Mouse (Mus musculus) forebrain, postnatal 0 days (tissue): Measurements from ENCODE around the gene Il4. TPM values are rescaled to one million over a fixed set of nuclear protein-coding genes. Genes with fewer than 3 reads are reported as not detected.

Source experiments
- ATAC-seq: fragments of 200-750 bp; cut with Nextera tagmentation; 2 replicates; pipeline ENCODE4 v1.8.0; 2017; ENCODE audit warnings: mild to moderate bottlenecking, moderate library complexity
- DNase-seq: peaks from one replicate; pipeline ENCODE4 v3.0.0-alpha.2; 2015
- H3K27ac ChIP-seq: fragments of 300-500 bp; sonication (generic); 2 replicates; pipeline ENCODE4 v1.5.1; 2014; ENCODE audit warnings: low read depth, mild to moderate bottlenecking, antibody characterized with exemption, low read length, moderate library complexity, mixed read lengths
- H3K27me3 ChIP-seq: fragments of 300-500 bp; sonication (generic); 2 replicates; pipeline ENCODE4 v1.6.1; 2014; ENCODE audit warnings: mild to moderate bottlenecking, low read length, mixed read lengths; ENCODE audit not compliant: insufficient read depth
- H3K36me3 ChIP-seq: fragments of 300-500 bp; sonication (generic); 2 replicates; pipeline ENCODE4 v1.6.1; 2014; ENCODE audit warnings: mild to moderate bottlenecking, moderate library complexity; ENCODE audit not compliant: insufficient read depth
- H3K4me1 ChIP-seq: fragments of 300-500 bp; sonication (generic); 2 replicates; pipeline ENCODE4 v1.6.1; 2014; ENCODE audit warnings: antibody characterized with exemption; ENCODE audit not compliant: insufficient read depth
- H3K4me2 ChIP-seq: fragments of 300-500 bp; sonication (generic); 2 replicates; pipeline ENCODE4 v1.6.1; 2014; ENCODE audit warnings: low read depth, mild to moderate bottlenecking, moderate library complexity
- H3K4me3 ChIP-seq: fragments of 300-500 bp; sonication (generic); 2 replicates; pipeline ENCODE4 v1.5.1; 2014; ENCODE audit warnings: low read depth, low read length, mixed read lengths
- H3K9ac ChIP-seq: fragments of 300-500 bp; sonication (generic); 2 replicates; pipeline ENCODE4 v1.6.1; 2014; ENCODE audit warnings: mild to moderate bottlenecking
- H3K9me3 ChIP-seq: fragments of 300-500 bp; sonication (generic); 2 replicates; pipeline ENCODE4 v1.6.1; 2016; ENCODE audit warnings: low read length
- CTCF ChIP-seq: sonication (generic); IDR thresholded peaks from 2 replicates; pipeline ENCODE4 v1.5.1; 2016; ENCODE audit warnings: antibody characterized with exemption, control low read depth, low read depth
- WGBS: fragments of 180-500 bp; shearing (Covaris S2); extraction: QIAGEN DNeasy Blood & Tissue Kit; methylation state at CpG from one replicate; pipeline ENCODE4 v1.1.7; 2014; 5-methylcytosine and 5-hydroxymethylcytosine counted together
- polyA plus RNA-seq: library from polyadenylated mRNA; unstranded; fragments of >200 nt; fragmentation: Nextera tagmentation; extraction: Ambion mirVana; gene quantifications from 2 replicates; pipeline ENCODE4 v1.2.1, GENCODE M21; 2015
- total RNA-seq: library from RNA; depleted of rRNA; stranded (reverse); fragments of >200 nt; gene quantifications from 2 replicates; pipeline ENCODE4 v1.2.3, GENCODE M21; 2014

The Il4 gene
- total and polyA plus RNA-seq, 2 experiments from 2014 or later = 3.4 TPM; not detected in 1

DNA sequence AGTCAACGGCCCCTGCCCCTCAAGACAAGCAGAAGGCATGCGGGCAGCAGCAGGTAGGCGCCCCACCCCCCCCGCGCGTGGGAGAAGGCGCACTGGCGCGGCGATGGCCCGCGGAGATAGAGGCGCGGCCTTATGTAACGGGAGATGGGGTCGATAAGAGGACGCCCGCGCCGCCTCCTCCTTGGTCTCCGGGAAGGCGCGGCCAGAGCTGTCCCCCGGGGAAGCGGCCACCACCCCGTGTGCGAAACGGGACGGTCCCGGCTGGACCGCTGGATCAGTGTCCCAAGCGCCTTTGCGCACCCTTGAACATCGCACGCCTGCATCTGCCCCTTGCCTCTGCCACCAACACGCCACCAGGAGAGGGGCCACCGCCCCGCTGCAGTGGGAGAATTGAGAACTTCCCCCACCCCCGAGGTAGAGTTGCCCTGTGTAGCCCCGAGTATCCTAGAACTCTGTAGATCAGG lies 17.7 kb upstream of the Il4 start:
- Histone ChIP-seq H3K4me1 (no peaks in the 10 kb centered on the region), H3K4me2 (peak overlapping the region; percentile 61), H3K27ac (no peak overlapping the region), H3K9me3 (no peaks in the 10 kb centered on the region), H3K4me3 (peak overlapping the region; percentile 32), H3K36me3 (no peaks in the 10 kb centered on the region), H3K27me3 (no peaks in the 10 kb centered on the region; the same call in none of the 2 replicates), H3K9ac (no peak overlapping the region; the same call in 1 of the 2 replicates)
- no peak for DNase-seq
- no peak; the same call in 1 of the 2 replicates for ATAC-seq
- TF ChIP-seq CTCF = no peak
- WGBS = 2% methylated on average over 40 of the region's 40 CpGs

DNA sequence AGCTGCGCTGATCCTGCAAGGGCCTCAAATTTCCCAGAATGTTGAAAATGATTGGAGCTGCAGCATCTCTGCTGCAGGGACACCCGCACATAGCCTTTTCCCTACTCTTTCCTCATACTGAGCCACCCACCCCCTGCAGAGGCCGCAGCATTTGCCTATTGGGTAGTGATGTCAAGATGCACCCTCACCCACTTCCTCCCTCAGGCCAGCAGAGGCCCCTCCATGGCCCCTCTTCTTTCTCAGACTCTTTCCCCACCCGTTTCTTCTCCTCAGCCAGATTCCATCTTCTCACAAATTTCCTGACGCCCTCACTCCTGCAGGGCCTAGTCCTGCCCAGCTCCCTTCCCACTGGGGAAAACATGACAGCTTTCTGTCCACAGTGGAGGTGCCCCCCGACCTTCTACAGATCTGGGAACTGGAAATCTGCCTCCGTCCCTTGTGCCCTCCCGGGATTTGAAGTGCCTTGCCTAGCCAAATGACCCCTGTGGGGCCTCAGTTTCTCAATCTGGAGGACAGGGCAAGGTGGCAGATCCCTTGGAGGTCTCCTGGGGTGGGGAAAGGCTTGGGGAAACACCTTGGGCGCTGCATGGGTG lies 17.2 kb upstream of the Il4 start:
- peak overlapping the region; percentile 32 for H3K4me3 ChIP-seq
- no peaks in the 10 kb centered on the region for H3K36me3 ChIP-seq
- H3K4me2 ChIP-seq = peak overlapping the region; percentile 61
- no peak for TF ChIP-seq CTCF
- ATAC-seq (no peak), DNase-seq (no peak)
- no peak overlapping the region; the same call in 1 of the 2 replicates for H3K9ac ChIP-seq
- 49% methylated on average over 9 of the region's 9 CpGs for WGBS
- H3K27me3 ChIP-seq = no peaks in the 10 kb centered on the region; the same call in none of the 2 replicates
- no peaks in the 10 kb centered on the region for H3K9me3 ChIP-seq
- no peak overlapping the region for H3K27ac ChIP-seq
- no peaks in the 10 kb centered on the region for H3K4me1 ChIP-seq

DNA sequence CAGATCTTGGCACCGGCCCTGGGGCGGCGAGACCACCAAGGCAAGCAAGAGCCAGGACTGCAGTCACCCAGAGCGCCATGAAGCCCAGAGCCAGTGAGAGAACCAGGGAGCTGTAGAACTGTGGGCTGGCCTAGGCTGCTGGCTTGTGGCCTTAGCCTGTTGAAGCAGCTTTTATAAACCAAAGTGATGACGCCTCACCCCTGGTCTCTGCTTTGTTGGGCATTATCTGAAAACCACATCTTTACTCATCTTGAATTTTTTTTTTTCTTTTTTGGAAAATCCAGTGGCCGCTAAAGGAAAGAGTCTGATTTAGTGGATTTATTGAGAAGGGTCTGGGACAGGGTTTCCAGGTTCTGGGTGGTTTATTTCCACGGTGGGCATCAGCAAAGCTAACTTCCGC lies 16.1 kb upstream of the Il4 start, which contains the start of gene Il13:
Gene Il13, minus strand, starts transcription at position 147 of the 400 bp plus-strand sequence.
- no peak within 1 kb of the TSS for H3K9ac ChIP-seq
- ATAC-seq = no peak
- WGBS = 95% methylated on average over 8 of the region's 8 CpGs

DNA sequence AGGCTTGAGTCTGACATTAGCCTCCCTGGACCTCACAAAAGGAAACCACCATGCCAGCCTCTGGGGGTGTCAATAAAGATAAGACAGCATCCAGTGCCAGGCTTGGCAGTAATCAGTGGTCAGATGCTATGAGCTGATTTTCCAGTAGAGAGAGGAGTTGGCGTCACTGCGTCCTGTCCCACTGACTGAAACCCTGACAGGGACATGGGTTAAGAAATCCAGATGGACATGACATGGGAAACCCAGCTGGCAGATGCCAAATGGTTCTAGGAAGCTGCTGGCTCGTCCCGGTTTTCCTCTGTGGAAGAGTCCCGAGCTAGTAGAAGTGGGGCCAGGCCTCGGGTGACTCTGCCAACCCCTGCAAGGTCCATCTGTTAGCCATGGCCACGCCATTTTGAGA lies 15.2 kb upstream of the Il4 start:
- no peaks in the 10 kb centered on the region; the same call in none of the 2 replicates for H3K27me3 ChIP-seq
- no peak overlapping the region for H3K27ac ChIP-seq
- no peak overlapping the region for H3K4me3 ChIP-seq
- DNase-seq (no peak), ATAC-seq (no peak)
- H3K9me3 ChIP-seq = no peaks in the 10 kb centered on the region
- H3K9ac ChIP-seq = no peak overlapping the region
- no peaks in the 10 kb centered on the region for H3K4me1 ChIP-seq
- H3K36me3 ChIP-seq = no peaks in the 10 kb centered on the region
- no peak for TF ChIP-seq CTCF
- 88% methylated on average over 7 of the region's 7 CpGs for WGBS
- no peak overlapping the region for H3K4me2 ChIP-seq

More for the DNA sequence above, 16.1 kb upstream of the Il4 start, which contains the start of gene Il13:
- Histone ChIP-seq H3K4me2 (no peak within 1 kb of the TSS), H3K27ac (no peak within 1 kb of the TSS), H3K4me3 (no peak within 1 kb of the TSS), H3K27me3 (no peaks in the 10 kb centered on the region; the same call in none of the 2 replicates), H3K4me1 (no peaks in the 10 kb centered on the region), H3K36me3 (no peaks in the 10 kb centered on the region), H3K9me3 (no peaks in the 10 kb centered on the region)
- TF ChIP-seq CTCF = no peak
- DNase-seq = no peak

- Histone ChIP-seq H3K36me3 (no peaks in the 10 kb centered on the region), H3K27me3 (no peaks in the 10 kb centered on the region; the same call in none of the 2 replicates), H3K4me3 (no peak overlapping the region), H3K4me2 (no peak overlapping the region), H3K9ac (no peak overlapping the region), H3K9me3 (no peaks in the 10 kb centered on the region), H3K4me1 (no peaks in the 10 kb centered on the region), H3K27ac (no peak overlapping the region)
- peak; percentile 54 for TF ChIP-seq CTCF
- 71% methylated on average over 14 of the region's 14 CpGs for WGBS
- DNase-seq (no peak), ATAC-seq (no peak)
These were observed 13.8 kb upstream of the Il4 start for GRCm38 (mm10) chr11:53632122-53632733.

GRCm38 (mm10) chr11:53627859-53628258 lies 9.4 kb upstream of the Il4 start:
- TF ChIP-seq CTCF = peak; percentile 89
- no peak overlapping the region for H3K4me3 ChIP-seq
- no peak overlapping the region for H3K27ac ChIP-seq
- no peaks in the 10 kb centered on the region for H3K4me1 ChIP-seq
- H3K27me3 ChIP-seq = no peaks in the 10 kb centered on the region
- ATAC-seq (peak; percentile 83), DNase-seq (peak; percentile 84)
- no peak overlapping the region for H3K4me2 ChIP-seq
- no peak overlapping the region for H3K9ac ChIP-seq
- no peaks in the 10 kb centered on the region for H3K36me3 ChIP-seq
- WGBS = 18% methylated on average over 1 of the region's 1 CpGs
- H3K9me3 ChIP-seq = no peaks in the 10 kb centered on the region

- no peak for ATAC-seq
- H3K27me3 ChIP-seq = no peaks in the 10 kb centered on the region
- 72% methylated on average over 17 of the region's 17 CpGs for WGBS
These were observed 8.4 kb upstream of the Il4 start for GRCm38 (mm10) chr11:53626802-53627373.

More at GRCm38 (mm10) chr11:53626802-53627373, 8.4 kb upstream of the Il4 start:
- DNase-seq = no peak
- no peak overlapping the region for H3K4me2 ChIP-seq
- no peaks in the 10 kb centered on the region for H3K36me3 ChIP-seq
- no peak overlapping the region for H3K27ac ChIP-seq
- TF ChIP-seq CTCF = no peak
- H3K4me3 ChIP-seq = no peak overlapping the region
- no peaks in the 10 kb centered on the region for H3K4me1 ChIP-seq
- H3K9me3 ChIP-seq = no peaks in the 10 kb centered on the region
- H3K9ac ChIP-seq = no peak overlapping the region
